Comparison of ENCODE assay signal across 9 mouse cellular contexts in the genomic region with DNA sequence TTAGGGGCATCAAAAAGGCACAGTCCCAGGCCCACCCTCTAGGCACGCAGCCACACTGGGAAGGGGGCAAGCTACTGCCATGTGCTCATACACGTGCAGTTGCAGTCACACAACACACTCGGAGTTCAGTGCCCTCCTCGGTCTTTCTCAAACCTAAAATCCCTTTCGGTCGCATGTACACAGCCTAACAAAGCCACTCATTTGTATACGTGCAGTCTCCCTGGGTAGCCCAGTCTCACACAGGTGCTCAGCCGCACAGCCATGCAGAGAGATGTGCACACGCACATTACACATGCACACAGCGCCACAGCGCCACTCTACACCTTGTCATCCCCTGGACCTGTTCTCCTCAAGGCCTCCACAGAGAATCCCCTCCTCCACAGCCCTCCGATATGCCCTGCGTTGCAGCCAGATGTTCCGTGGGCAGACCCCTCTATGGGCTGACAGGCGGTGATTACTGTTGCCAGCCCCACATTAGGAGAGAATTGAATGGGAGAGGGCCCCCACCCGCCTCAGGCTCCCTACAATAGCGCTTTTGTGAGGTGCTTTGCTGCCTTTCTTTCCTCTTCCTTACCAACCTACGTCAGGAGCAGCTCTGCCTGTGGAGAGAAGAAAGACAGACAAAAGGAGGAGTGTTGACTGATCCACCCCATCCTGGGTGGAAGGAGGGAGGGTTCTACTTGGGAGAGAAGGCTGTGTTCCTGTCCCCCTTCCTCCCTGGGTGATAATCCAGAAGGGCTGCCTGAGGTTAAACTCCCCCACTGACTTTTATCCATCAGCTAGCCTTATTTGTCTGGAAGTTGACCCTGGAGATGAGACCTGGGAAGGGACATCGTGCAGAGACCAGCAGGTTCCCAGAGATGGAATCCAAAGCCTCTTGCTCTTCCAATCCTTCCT. TPM values are rescaled to one million over a fixed set of nuclear protein-coding genes. Genes with fewer than 3 reads are reported as not detected.
DNase-seq lines count a peak whose midpoint lies in the region; ATAC-seq and TF ChIP-seq lines count a peak whose summit lies in the region.
"Had no signal": no experiment of that assay in that cellular context is flagged by ENCODE, and none has a peak within 500 bp of the region (broad histone marks: within the 10 kb centered on the region; RNA-seq: fewer than 3 reads in every experiment).

No protein-coding gene starts in this region.

- no peak for ATAC-seq in kidney, postnatal 0 days (replicated peaks; ENCODE audit: low FRiP score, low read depth)
- peak; percentile 12; the same call in 1 of the 2 replicates for ATAC-seq in embryonic facial prominence, embryonic 13.5 days (ENCODE audit: insufficient number of reproducible peaks, insufficient read depth, low FRiP score, low TSS enrichment, low read depth)
- ATAC-seq in intestine, embryonic 15.5 days: 0 out of 2 replicates have a peak, but pooled peaks have one; percentile 5
- ATAC-seq in stomach, embryonic 16.5 days (ENCODE audit: insufficient read depth, low FRiP score): no peak

- no peaks in the 10 kb centered on the region for H3K9me3 ChIP-seq in kidney, postnatal 0 days (replicated peaks; ENCODE audit: low read length)
- H3K9me3 ChIP-seq in embryonic facial prominence, embryonic 13.5 days: no peaks in the 10 kb centered on the region
- H3K9me3 ChIP-seq in intestine, embryonic 15.5 days: no peaks in the 10 kb centered on the region
- H3K9me3 ChIP-seq in stomach, embryonic 16.5 days (replicated peaks; ENCODE audit: control insufficient read depth, low read length): no peaks in the 10 kb centered on the region
- H3K9me3 ChIP-seq: liver, embryonic 13.5 days had no signal

- H3K27me3 ChIP-seq in kidney, postnatal 0 days (ENCODE audit: insufficient read depth, low read length): no peaks in the 10 kb centered on the region
- no peaks in the 10 kb centered on the region for H3K27me3 ChIP-seq in embryonic facial prominence, embryonic 13.5 days
- no peaks in the 10 kb centered on the region for H3K27me3 ChIP-seq in intestine, embryonic 15.5 days (replicated peaks)
- no peaks in the 10 kb centered on the region for H3K27me3 ChIP-seq in stomach, embryonic 16.5 days (ENCODE audit: control insufficient read depth, insufficient read depth, low read length)
- H3K27me3 ChIP-seq: liver, embryonic 13.5 days had no signal

- peak; percentile 11 for DNase-seq in kidney, postnatal 0 days (ENCODE audit: low spot score)
- no peak for DNase-seq in kidney, adult 9 months
- DNase-seq in lung, postnatal 25 days (ENCODE audit: low spot score): peak; percentile 42
- DNase-seq in thymus, postnatal 4 days: no peak
- DNase-seq in urinary bladder, postnatal 10 days (ENCODE audit: low spot score): no peak
- DNase-seq: liver, embryonic 13.5 days had no signal

- no peaks in the 10 kb centered on the region for H3K36me3 ChIP-seq in kidney, postnatal 0 days (ENCODE audit: insufficient read depth, low read length)
- H3K36me3 ChIP-seq in embryonic facial prominence, embryonic 13.5 days: peaks cover 9% of the 10 kb centered on the region; the same call in 1 of the 2 replicates
- peaks cover 4% of the 10 kb centered on the region; the same call in 1 of the 2 replicates for H3K36me3 ChIP-seq in intestine, embryonic 15.5 days
- no peaks in the 10 kb centered on the region for H3K36me3 ChIP-seq in stomach, embryonic 16.5 days (ENCODE audit: control insufficient read depth, insufficient read depth, low read length)

- WGBS in kidney, postnatal 0 days: 38% methylated on average over 19 of the region's 19 CpGs
- 11% methylated on average over 19 of the region's 19 CpGs for WGBS in embryonic facial prominence, embryonic 13.5 days
- 51% methylated on average over 19 of the region's 19 CpGs for WGBS in intestine, embryonic 15.5 days
- WGBS in stomach, embryonic 16.5 days: 44% methylated on average over 19 of the region's 19 CpGs

- no peak for TF ChIP-seq CTCF in kidney, postnatal 0 days (IDR thresholded peaks at IDR 0.05; ENCODE audit: low read depth)

- H3K9ac ChIP-seq in kidney, postnatal 0 days (ENCODE audit: low read depth, low read length): peak overlapping the region; percentile 33; the same call in 1 of the 2 replicates
- H3K9ac ChIP-seq in embryonic facial prominence, embryonic 13.5 days: peak overlapping the region; percentile 61
- H3K9ac ChIP-seq in intestine, embryonic 15.5 days: 0 out of 2 replicates have a peak overlapping the region, but pooled peaks have one; percentile 10
- peak overlapping the region; percentile 4; the same call in 1 of the 2 replicates for H3K9ac ChIP-seq in stomach, embryonic 16.5 days (ENCODE audit: low read length)
- H3K9ac ChIP-seq: liver, embryonic 13.5 days had no signal

- peak overlapping the region; percentile 82; the same call in 1 of the 2 replicates for H3K27ac ChIP-seq in kidney, postnatal 0 days
- peak overlapping the region; percentile 97 for H3K27ac ChIP-seq in embryonic facial prominence, embryonic 13.5 days
- H3K27ac ChIP-seq in intestine, embryonic 15.5 days: peak overlapping the region; percentile 71; the same call in 1 of the 2 replicates
- H3K27ac ChIP-seq in stomach, embryonic 16.5 days (ENCODE audit: low read length): peak overlapping the region; percentile 98
- H3K27ac ChIP-seq: liver, embryonic 13.5 days had no signal

- H3K4me3 ChIP-seq in kidney, postnatal 0 days (replicated peaks; ENCODE audit: low read depth, low read length): no peak overlapping the region
- H3K4me3 ChIP-seq in embryonic facial prominence, embryonic 13.5 days: peak overlapping the region; percentile 49
- no peak overlapping the region for H3K4me3 ChIP-seq in intestine, embryonic 15.5 days (replicated peaks)
- peak overlapping the region; percentile 0; the same call in 1 of the 2 replicates for H3K4me3 ChIP-seq in stomach, embryonic 16.5 days (replicated peaks; ENCODE audit: low read length)
- H3K4me3 ChIP-seq: liver, embryonic 13.5 days had no signal

- peak overlapping the region; percentile 67 for H3K4me2 ChIP-seq in kidney, postnatal 0 days (ENCODE audit: low read length)
- H3K4me2 ChIP-seq in embryonic facial prominence, embryonic 13.5 days: peak overlapping the region; percentile 61
- peak overlapping the region; percentile 60 for H3K4me2 ChIP-seq in intestine, embryonic 15.5 days (replicated peaks)
- peak overlapping the region; percentile 62 for H3K4me2 ChIP-seq in stomach, embryonic 16.5 days (ENCODE audit: low read depth, low read length)

- H3K4me1 ChIP-seq in kidney, postnatal 0 days (replicated peaks; ENCODE audit: insufficient read depth, low read length): peaks cover 15% of the 10 kb centered on the region; the same call in 1 of the 2 replicates
- H3K4me1 ChIP-seq in embryonic facial prominence, embryonic 13.5 days: peaks cover 64% of the 10 kb centered on the region
- peaks cover 42% of the 10 kb centered on the region for H3K4me1 ChIP-seq in intestine, embryonic 15.5 days (replicated peaks)
- H3K4me1 ChIP-seq in stomach, embryonic 16.5 days (ENCODE audit: control insufficient read depth, insufficient read depth, low read length): peaks cover 45% of the 10 kb centered on the region

RNA-seq across cellular contexts. Expression of a gene that starts 3.8 kb away (rescaled TPM):
- 48.5 and 51.2 TPM in 2 replicates for polyA plus RNA-seq in kidney, postnatal 0 days (2015; fragmentation: Nextera tagmentation; extraction: Ambion mirVana)
- polyA plus RNA-seq in embryonic facial prominence, embryonic 13.5 days (2015; fragmentation: Nextera tagmentation; extraction: Ambion mirVana): 49.5 and 52.3 TPM in 2 replicates
- 45.4 and 47.4 TPM in 2 replicates for polyA plus RNA-seq in intestine, embryonic 15.5 days (2015; fragmentation: Nextera tagmentation; extraction: Ambion mirVana)
- 51.8 and 57.3 TPM in 2 replicates for polyA plus RNA-seq in stomach, embryonic 16.5 days (2015; fragmentation: Nextera tagmentation; extraction: Ambion mirVana)

RNA-seq across cellular contexts. Expression of a gene that starts 5.1 kb away (rescaled TPM):
- not detected in 2 replicates for polyA plus RNA-seq in kidney, postnatal 0 days (2015; fragmentation: Nextera tagmentation; extraction: Ambion mirVana)
- polyA plus RNA-seq in embryonic facial prominence, embryonic 13.5 days (2015; fragmentation: Nextera tagmentation; extraction: Ambion mirVana): not detected in 2 replicates
- not detected in 2 replicates for polyA plus RNA-seq in intestine, embryonic 15.5 days (2015; fragmentation: Nextera tagmentation; extraction: Ambion mirVana)
- polyA plus RNA-seq in stomach, embryonic 16.5 days (2015; fragmentation: Nextera tagmentation; extraction: Ambion mirVana): not detected in 2 replicates
- polyA plus RNA-seq: liver, embryonic 13.5 days had no signal

RNA-seq across cellular contexts. Expression of a gene that starts 57.3 kb away (rescaled TPM):
- 9.8 and 10.2 TPM in 2 replicates for polyA plus RNA-seq in kidney, postnatal 0 days (2015; fragmentation: Nextera tagmentation; extraction: Ambion mirVana)
- polyA plus RNA-seq in embryonic facial prominence, embryonic 13.5 days (2015; fragmentation: Nextera tagmentation; extraction: Ambion mirVana): 11.6 and 13.8 TPM in 2 replicates
- polyA plus RNA-seq in intestine, embryonic 15.5 days (2015; fragmentation: Nextera tagmentation; extraction: Ambion mirVana): 8.7 and 9.8 TPM in 2 replicates
- 10.9 and 11.3 TPM in 2 replicates for polyA plus RNA-seq in stomach, embryonic 16.5 days (2015; fragmentation: Nextera tagmentation; extraction: Ambion mirVana)

Comparison
In these comparisons a context has a peak if more than half of its experiments do, and no peak if none do; other contexts are left out.
1. DNase-seq: peak in kidney, postnatal 0 days (single experiment) and lung, postnatal 25 days (single experiment); none in kidney, adult 9 months (single experiment), thymus, postnatal 4 days (single experiment) and urinary bladder, postnatal 10 days (single experiment).
2. ATAC-seq: peak in embryonic facial prominence, embryonic 13.5 days (single experiment) and intestine, embryonic 15.5 days (single experiment); none in kidney, postnatal 0 days (single experiment) and stomach, embryonic 16.5 days (single experiment).
3. H3K4me3 ChIP-seq: peak in embryonic facial prominence, embryonic 13.5 days (single experiment) and stomach, embryonic 16.5 days (single experiment); none in kidney, postnatal 0 days (single experiment) and intestine, embryonic 15.5 days (single experiment).
4. H3K9ac ChIP-seq: peak in every context shown above with its lines; median percentile 61 in embryonic facial prominence, embryonic 13.5 days; 33 in kidney, postnatal 0 days; 10 in intestine, embryonic 15.5 days; 4 in stomach, embryonic 16.5 days.
5. Peak in every context shown above with its lines, with median percentiles within 50 percentile points of each other: H3K27ac ChIP-seq and H3K4me2 ChIP-seq.